Mouse (Mus musculus): ENCODE measurements around the gene Arxes1. TPM values are rescaled to one million over a fixed set of nuclear protein-coding genes. Genes with fewer than 3 reads are reported as not detected.
"Not testable (repeated sequence)": the region's sequence is repeated elsewhere in the genome, so short reads cannot be mapped to it uniquely, and the experiment has no call there.

The Arxes1 gene
- total RNA-seq (2021): 10 to 100 TPM; 32.6 to 34.4 TPM
- long read RNA-seq, experiment 1, transcript Arxes1-201 (1 exons, 1,580 nt): major isoform, 20 of 20 reads
- long read RNA-seq, experiment 1, partial matches to known transcripts: 0 of 20 reads
- long read RNA-seq, experiment 1, other reads (novel, unspliced or antisense): 0 of 20 reads
- long read RNA-seq, experiment 2, transcript Arxes1-201 (1 exons, 1,580 nt): major isoform, 48 of 48 reads
- long read RNA-seq, experiment 2, partial matches to known transcripts: 0 of 48 reads
- long read RNA-seq, experiment 2, other reads (novel, unspliced or antisense): 0 of 48 reads

- peak; percentile 17 to 30 for DNase-seq (ENCODE audit: low spot score in 2 of 2)
- H3K27ac ChIP-seq: not testable (repeated sequence)
Observed at GRCm38 (mm10) chrX:136032799-136033763, at the start of gene Arxes1. Gene Arxes1 (plus strand): TSS chrX:136033367.

DNA sequence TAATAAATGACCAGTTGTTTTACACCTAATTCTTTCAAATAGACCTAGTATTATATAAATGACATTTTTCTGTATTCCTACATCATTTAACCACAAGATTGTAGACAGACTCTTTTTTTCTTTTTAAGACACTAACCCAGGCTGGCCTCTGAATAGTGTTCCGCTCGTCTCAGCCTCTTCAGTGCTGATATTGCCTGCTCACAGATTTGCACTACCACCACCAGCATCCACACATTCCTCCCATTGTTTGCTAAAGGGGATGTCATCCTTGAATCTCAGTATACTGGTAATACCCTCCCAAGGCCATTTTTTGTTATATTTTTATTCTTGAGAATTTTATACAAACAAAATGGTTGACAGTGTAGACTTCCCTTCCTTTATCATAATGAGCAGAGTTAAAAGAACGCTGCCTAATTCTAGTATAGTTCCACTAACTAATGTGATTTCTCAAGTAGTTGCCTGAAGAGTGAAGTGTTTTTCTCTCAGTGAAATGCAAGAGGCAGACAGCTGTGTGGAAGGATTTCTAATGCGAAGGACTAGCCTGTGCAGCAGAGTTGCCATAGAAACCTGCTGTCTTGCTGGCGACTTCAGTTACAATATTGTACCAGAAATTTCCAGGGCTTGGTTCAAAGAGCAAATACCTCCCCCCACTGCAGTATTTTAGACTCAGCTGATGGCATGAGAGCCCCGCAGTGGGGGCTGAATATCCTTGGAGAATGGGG is 48.5 kb upstream of the Arxes1 start:
- Histone ChIP-seq H3K4me3 (no peak overlapping the region), H3K27ac (peak overlapping the region; percentile 74)
- DNase-seq (ENCODE audit: low spot score in 2 of 2): peak in 1 of 2 experiments; percentile 39
- no peak for TF ChIP-seq CTCF (conservative IDR thresholded peaks at IDR 0.05)

More at GRCm38 (mm10) chrX:136032799-136033763, at the start of gene Arxes1:
- peak within 1 kb of the TSS; percentile 40 for H3K4me3 ChIP-seq

- no peak overlapping the region for H3K27ac ChIP-seq
- no peak for DNase-seq (ENCODE audit: low spot score in 2 of 2)
- TF ChIP-seq CTCF (conservative IDR thresholded peaks at IDR 0.05): no peak
- no peak overlapping the region for H3K4me3 ChIP-seq
Observed at GRCm38 (mm10) chrX:135986267-135986666, 46.9 kb upstream of the Arxes1 start.

DNA sequence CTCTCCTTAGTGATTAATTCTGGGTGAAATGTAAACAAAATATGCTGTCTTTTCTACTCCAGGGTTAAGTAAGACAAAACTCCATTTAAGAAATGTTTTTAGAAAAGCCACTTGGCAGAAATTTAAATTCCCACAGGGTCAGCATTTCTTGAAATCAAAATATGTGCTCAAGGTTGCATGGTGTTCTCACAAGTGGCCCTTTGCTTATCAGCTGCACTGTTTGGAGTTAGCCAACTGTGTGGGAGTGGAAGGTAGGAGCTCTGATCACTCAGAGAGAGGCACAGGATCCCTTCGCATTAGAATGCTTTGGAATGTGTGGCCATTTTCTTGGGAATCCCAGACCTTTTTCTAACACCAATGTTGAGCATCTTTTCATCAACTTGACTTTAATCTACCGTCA is 42.5 kb upstream of the Arxes1 start:
- Histone ChIP-seq H3K4me3 (no peak overlapping the region), H3K27ac (no peak overlapping the region)
- no peak for TF ChIP-seq CTCF (conservative IDR thresholded peaks at IDR 0.05)
- no peak for DNase-seq (ENCODE audit: low spot score in 2 of 2)

- not testable (repeated sequence) for H3K27ac ChIP-seq; DNase-seq (ENCODE audit: low spot score in 2 of 2); H3K4me3 ChIP-seq
Observed at GRCm38 (mm10) chrX:135993192-135993594, 40.0 kb upstream of the Arxes1 start.

DNA sequence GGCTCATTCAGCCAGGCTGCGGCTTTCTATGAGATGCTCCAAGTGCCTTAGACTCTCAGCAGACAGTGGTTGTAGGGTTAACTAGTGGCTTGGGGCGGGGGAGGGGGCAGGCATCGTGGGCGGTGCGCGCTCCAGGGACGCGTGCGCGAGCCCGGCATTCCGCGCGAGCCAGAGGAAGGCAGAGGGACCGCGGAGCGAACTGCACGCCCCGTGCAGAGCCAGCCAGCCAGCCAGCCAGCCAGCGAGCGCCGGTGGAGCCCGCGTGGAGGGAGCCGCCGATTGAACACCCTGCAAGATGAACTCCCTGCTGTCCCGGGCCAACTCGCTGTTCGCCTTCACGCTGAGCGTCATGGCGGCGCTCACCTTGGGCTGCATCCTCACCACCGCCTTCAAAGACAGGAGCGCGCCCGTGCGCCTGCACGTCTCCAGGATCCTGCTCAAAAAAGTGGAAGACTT is 39.5 kb upstream of the Arxes1 start, which contains the start of gene Arxes2:
Arxes2 (plus strand) TSS at position 161 of the 456 bp plus-strand sequence.
- H3K4me3 ChIP-seq: peak within 1 kb of the TSS; percentile 43
- H3K27ac ChIP-seq; DNase-seq (ENCODE audit: low spot score in 2 of 2): not testable (repeated sequence)

- Histone ChIP-seq H3K4me3 (no peak overlapping the region), H3K27ac (no peak overlapping the region)
- no peak for TF ChIP-seq CTCF (conservative IDR thresholded peaks at IDR 0.05)
- DNase-seq (ENCODE audit: low spot score in 2 of 2): no peak
Observed at GRCm38 (mm10) chrX:136007199-136007843, 25.8 kb upstream of the Arxes1 start.

DNA sequence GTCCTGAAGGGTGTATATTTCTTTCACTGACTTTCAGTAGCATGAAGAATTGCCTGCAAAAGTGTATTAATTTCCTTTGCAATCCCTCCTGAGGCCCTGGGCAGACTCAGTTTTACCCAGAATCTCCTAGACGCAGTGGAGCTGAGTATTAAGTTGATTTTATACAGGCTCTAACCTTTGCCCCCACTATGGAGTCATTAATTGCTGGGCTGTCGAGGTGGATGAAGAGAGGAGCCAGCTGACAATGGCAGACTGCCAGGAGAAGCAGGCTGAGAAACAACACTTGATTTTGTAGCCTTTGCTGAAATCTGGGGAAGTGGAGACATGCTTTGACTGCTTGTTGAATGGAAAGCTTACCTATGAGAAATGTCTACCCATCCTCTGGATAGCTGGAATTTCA is 18.8 kb upstream of the Arxes1 start:
- H3K4me3 ChIP-seq: no peak overlapping the region
- no peak for DNase-seq (ENCODE audit: low spot score in 2 of 2)
- no peak for TF ChIP-seq CTCF (conservative IDR thresholded peaks at IDR 0.05)
- H3K27ac ChIP-seq: no peak overlapping the region

- DNase-seq (ENCODE audit: low spot score in 2 of 2): no peak
- TF ChIP-seq CTCF (conservative IDR thresholded peaks at IDR 0.05): no peak
- Histone ChIP-seq H3K4me3 (no peak overlapping the region), H3K27ac (no peak overlapping the region)
Observed at GRCm38 (mm10) chrX:136030331-136030730, 2.8 kb upstream of the Arxes1 start.

GRCm38 (mm10) chrX:136043726-136044125 is 10.6 kb downstream of the Arxes1 start:
- no peak overlapping the region for H3K27ac ChIP-seq
- DNase-seq (ENCODE audit: low spot score in 2 of 2): no peak

DNA sequence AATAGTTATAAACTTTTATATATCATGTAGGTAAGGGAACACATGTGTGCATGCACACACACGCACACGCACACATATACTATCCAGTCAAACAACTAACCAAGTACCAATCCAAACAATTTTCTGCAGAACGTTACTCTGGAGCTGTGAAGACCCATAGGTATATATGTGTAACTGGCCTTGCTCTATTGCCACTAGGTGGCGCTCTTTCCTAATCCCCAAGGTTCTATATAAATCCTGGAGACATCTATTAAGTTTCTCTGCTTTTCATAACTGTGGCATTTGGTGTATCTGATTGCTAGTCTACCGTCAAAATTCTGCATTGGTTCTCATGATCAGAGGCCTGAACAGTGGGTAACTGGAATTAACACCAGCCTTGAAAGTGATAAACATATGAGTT is 14.4 kb downstream of the Arxes1 start:
- no peak overlapping the region for H3K27ac ChIP-seq
- H3K4me3 ChIP-seq: no peak overlapping the region
- DNase-seq (ENCODE audit: low spot score in 2 of 2): peak; percentile 53 to 70
- TF ChIP-seq CTCF (conservative IDR thresholded peaks at IDR 0.05): peak; percentile 90

More at GRCm38 (mm10) chrX:136043726-136044125, 10.6 kb downstream of the Arxes1 start:
- no peak for TF ChIP-seq CTCF (conservative IDR thresholded peaks at IDR 0.05)
- H3K4me3 ChIP-seq: no peak overlapping the region

DNA sequence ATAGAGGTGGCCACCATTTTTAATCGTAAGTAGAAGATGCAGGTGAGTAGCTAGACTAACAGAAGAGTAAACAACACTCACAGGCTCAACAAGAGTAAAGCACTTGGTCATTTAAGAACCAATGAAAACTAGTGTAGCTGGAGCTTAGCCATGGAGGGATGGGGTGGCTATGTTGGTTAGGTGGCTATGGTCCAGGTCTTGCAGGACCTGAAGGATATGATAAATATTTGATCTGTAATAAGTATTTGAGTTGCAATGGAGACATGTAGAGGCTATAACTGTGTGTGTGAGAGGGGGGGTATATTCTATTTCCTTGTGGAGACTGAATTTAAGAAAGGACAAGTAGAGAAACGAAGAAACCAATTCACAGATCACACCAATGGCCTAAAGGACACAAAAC is 18.1 kb downstream of the Arxes1 start:
- Histone ChIP-seq H3K27ac (no peak overlapping the region), H3K4me3 (no peak overlapping the region)
- TF ChIP-seq CTCF (conservative IDR thresholded peaks at IDR 0.05): no peak
- no peak for DNase-seq (ENCODE audit: low spot score in 2 of 2)
